ENCODE assay signal across 12 mouse cellular contexts in genomic region chr17:84362581-84363286, GRCm38 (mm10).
DNase-seq lines count a peak whose midpoint lies in the region; ATAC-seq and TF ChIP-seq lines count a peak whose summit lies in the region.
"Had no signal": no experiment of that assay in that cellular context is flagged by ENCODE, and none has a peak within 500 bp of the region (broad histone marks: within the 10 kb centered on the region; RNA-seq: fewer than 3 reads in every experiment).

No protein-coding gene starts in this region.

- intact Hi-C loops in heart, adult 2 months (cut with DNase I): loop anchor here (5.0 kb wide), 1 partner anchor 90 kb away; no protein-coding TSS in a partner anchor

- H3K27ac ChIP-seq in heart, adult 2 months: peak overlapping the region; percentile 18; the same call in 1 of the 2 replicates
- 0 out of 2 replicates have a peak overlapping the region, but pooled peaks have one; percentile 26 for H3K27ac ChIP-seq in lung, embryonic 15.5 days
- peak overlapping the region; percentile 30; the same call in 1 of the 2 replicates for H3K27ac ChIP-seq in embryonic facial prominence, embryonic 12.5 days
- peak overlapping the region; percentile 16; the same call in 1 of the 2 replicates for H3K27ac ChIP-seq in hindbrain, postnatal 0 days
- H3K27ac ChIP-seq: liver, embryonic 13.5 days had no signal

- no peak overlapping the region for H3K4me2 ChIP-seq in lung, embryonic 15.5 days
- no peak overlapping the region for H3K4me2 ChIP-seq in embryonic facial prominence, embryonic 12.5 days (replicated peaks)
- no peak overlapping the region for H3K4me2 ChIP-seq in hindbrain, postnatal 0 days (ENCODE audit: low read depth, low read length)
- H3K4me2 ChIP-seq: liver, embryonic 13.5 days had no signal

- H3K9me3 ChIP-seq in lung, embryonic 15.5 days: no peaks in the 10 kb centered on the region
- H3K9me3 ChIP-seq in embryonic facial prominence, embryonic 12.5 days: no peaks in the 10 kb centered on the region
- no peaks in the 10 kb centered on the region for H3K9me3 ChIP-seq in hindbrain, postnatal 0 days (ENCODE audit: low read length)
- H3K9me3 ChIP-seq: liver, embryonic 13.5 days; megakaryocyte, embryonic 14.5 days had no signal

- WGBS in heart, adult 2 months: 83% methylated on average over 13 of the region's 13 CpGs
- WGBS in lung, embryonic 15.5 days: 63% methylated on average over 13 of the region's 13 CpGs
- WGBS in embryonic facial prominence, embryonic 12.5 days: 71% methylated on average over 13 of the region's 13 CpGs
- WGBS in hindbrain, postnatal 0 days: 61% methylated on average over 13 of the region's 13 CpGs

- no peak for ATAC-seq in lung, embryonic 15.5 days (ENCODE audit: borderline replicate concordance, extremely low read depth, low FRiP score, low TSS enrichment)
- no peak for ATAC-seq in embryonic facial prominence, embryonic 12.5 days (ENCODE audit: insufficient number of reproducible peaks, insufficient read depth, low FRiP score, low TSS enrichment)
- ATAC-seq in hindbrain, postnatal 0 days: 0 out of 2 replicates have a peak, but pooled peaks have one; percentile 37
- no peak for ATAC-seq in inflammation-experienced regulatory T-cells, adult 6 months

- no peaks in the 10 kb centered on the region for H3K79me2 ChIP-seq in heart, adult 2 months (replicated peaks; ENCODE audit: control insufficient read depth, insufficient read depth, low read length)

- peaks cover 13% of the 10 kb centered on the region for H3K4me1 ChIP-seq in heart, adult 2 months (ENCODE audit: control insufficient read depth, insufficient read depth, low read length)
- H3K4me1 ChIP-seq in lung, embryonic 15.5 days: peaks cover 56% of the 10 kb centered on the region
- peaks cover 26% of the 10 kb centered on the region for H3K4me1 ChIP-seq in embryonic facial prominence, embryonic 12.5 days
- peaks cover 8% of the 10 kb centered on the region; the same call in 1 of the 2 replicates for H3K4me1 ChIP-seq in hindbrain, postnatal 0 days (ENCODE audit: insufficient read depth, low read length)

- H3K36me3 ChIP-seq in heart, adult 2 months (ENCODE audit: control insufficient read depth, insufficient read depth, low read length): peaks cover 8% of the 10 kb centered on the region
- H3K36me3 ChIP-seq in lung, embryonic 15.5 days: 0 out of 2 replicates have a peak, but pooled peaks cover 2% of the 10 kb centered on the region
- H3K36me3 ChIP-seq in embryonic facial prominence, embryonic 12.5 days: no peaks in the 10 kb centered on the region
- H3K36me3 ChIP-seq in hindbrain, postnatal 0 days (ENCODE audit: insufficient read depth, low read length): no peaks in the 10 kb centered on the region

- no peak overlapping the region for H3K9ac ChIP-seq in heart, adult 2 months (ENCODE audit: low read depth, low read length)
- H3K9ac ChIP-seq in lung, embryonic 15.5 days: no peak overlapping the region
- no peak overlapping the region for H3K9ac ChIP-seq in embryonic facial prominence, embryonic 12.5 days
- no peak overlapping the region for H3K9ac ChIP-seq in hindbrain, postnatal 0 days (replicated peaks; ENCODE audit: low read length)
- H3K9ac ChIP-seq: liver, embryonic 13.5 days had no signal

- TF ChIP-seq CTCF in heart, adult 2 months (IDR thresholded peaks at IDR 0.05): no peak
- no peak for TF ChIP-seq CTCF in hindbrain, postnatal 0 days (IDR thresholded peaks at IDR 0.05; ENCODE audit: low read depth)

- TF ChIP-seq POLR2A in heart, adult 2 months (IDR thresholded peaks at IDR 0.05; ENCODE audit: insufficient read depth, low read depth, low read length): no peak

- DNase-seq in heart, adult 2 months: no peak
- no peak for DNase-seq in heart, adult 8-10 months (ENCODE audit: low spot score)
- no peak for DNase-seq in lung, postnatal 10 days
- DNase-seq in hindbrain, postnatal 0 days (ENCODE audit: low spot score): peak; percentile 31
- DNase-seq in spleen, adult 18-20 months: no peak
- DNase-seq: cerebellum, adult 8-10 months; kidney, adult 8-10 months; liver, embryonic 13.5 days had no signal

- no peak for TF ChIP-seq EP300 in heart, adult 2 months (IDR thresholded peaks at IDR 0.05; ENCODE audit: insufficient read depth, low read depth, low read length)

- H3K27me3 ChIP-seq in heart, adult 2 months (ENCODE audit: control insufficient read depth, insufficient read depth, low read length): no peaks in the 10 kb centered on the region
- no peaks in the 10 kb centered on the region for H3K27me3 ChIP-seq in lung, embryonic 15.5 days
- no peaks in the 10 kb centered on the region for H3K27me3 ChIP-seq in embryonic facial prominence, embryonic 12.5 days
- H3K27me3 ChIP-seq in hindbrain, postnatal 0 days (ENCODE audit: insufficient read depth, low read length): no peaks in the 10 kb centered on the region
- H3K27me3 ChIP-seq: liver, embryonic 13.5 days; megakaryocyte, embryonic 14.5 days had no signal

- no peak overlapping the region for H3K4me3 ChIP-seq in heart, adult 2 months
- H3K4me3 ChIP-seq in lung, embryonic 15.5 days: no peak overlapping the region
- H3K4me3 ChIP-seq in embryonic facial prominence, embryonic 12.5 days: no peak overlapping the region
- H3K4me3 ChIP-seq in hindbrain, postnatal 0 days (ENCODE audit: low read length): no peak overlapping the region
- H3K4me3 ChIP-seq: liver, embryonic 13.5 days; megakaryocyte, embryonic 14.5 days had no signal
